Mouse (Mus musculus) CD4-positive, CD25-positive, alpha-beta regulatory T cell, adult 2 months (primary cell): ENCODE measurements around the gene Bcam.
"Not testable (repeated sequence)": the region's sequence is repeated elsewhere in the genome, so short reads cannot be mapped to it uniquely, and the experiment has no call there.

Experiments used
- DNase-seq: peaks from one replicate; pipeline ENCODE4 v3.0.0-alpha.2; 2012; ENCODE audit warnings: low read depth, low spot score

The Bcam gene

DNA sequence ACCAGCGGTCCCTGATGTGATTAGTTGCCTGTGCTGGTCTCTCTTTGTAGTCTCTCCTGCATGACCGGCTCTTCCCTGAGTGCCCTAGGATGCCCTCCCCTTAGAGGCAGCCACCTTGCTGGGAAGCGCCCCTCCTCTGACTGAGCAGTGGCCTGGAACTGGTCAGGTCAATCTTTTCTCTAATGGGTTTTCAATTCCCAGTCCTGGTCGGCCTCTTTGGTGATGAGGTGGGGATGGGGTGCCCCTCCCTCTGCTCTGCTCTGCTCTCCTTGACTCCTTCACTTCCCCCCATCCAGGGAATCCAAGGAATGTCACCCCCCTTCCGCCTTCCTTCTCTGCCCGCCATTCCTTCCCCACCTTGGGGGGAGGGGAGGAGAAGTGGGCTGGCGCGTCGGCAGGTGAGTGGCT is at the start of gene Bcam:
Gene Bcam (minus strand): TSS at position 33 of the 408 bp plus-strand sequence.
- DNase-seq: no peak

DNA sequence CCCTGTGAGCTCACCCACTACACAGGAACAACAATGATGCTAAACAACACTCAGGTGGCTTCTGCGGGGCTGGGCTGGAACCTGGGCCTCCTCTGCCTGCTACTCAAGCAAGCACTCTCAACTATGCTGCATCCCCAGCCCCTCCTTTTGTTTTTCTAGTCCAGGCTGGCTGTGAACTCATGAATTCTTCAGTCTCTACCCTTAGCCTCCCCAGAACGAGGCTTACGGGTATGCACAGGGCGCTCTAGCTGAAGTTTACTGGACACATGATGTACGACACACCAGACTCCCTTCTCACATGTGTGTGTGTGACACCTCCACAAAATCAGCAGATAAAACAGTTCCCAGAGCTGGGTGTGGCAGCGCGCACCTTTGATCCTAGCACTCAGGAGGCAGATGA is 48.1 kb upstream of the Bcam start:
- DNase-seq: peak; percentile 39

DNA sequence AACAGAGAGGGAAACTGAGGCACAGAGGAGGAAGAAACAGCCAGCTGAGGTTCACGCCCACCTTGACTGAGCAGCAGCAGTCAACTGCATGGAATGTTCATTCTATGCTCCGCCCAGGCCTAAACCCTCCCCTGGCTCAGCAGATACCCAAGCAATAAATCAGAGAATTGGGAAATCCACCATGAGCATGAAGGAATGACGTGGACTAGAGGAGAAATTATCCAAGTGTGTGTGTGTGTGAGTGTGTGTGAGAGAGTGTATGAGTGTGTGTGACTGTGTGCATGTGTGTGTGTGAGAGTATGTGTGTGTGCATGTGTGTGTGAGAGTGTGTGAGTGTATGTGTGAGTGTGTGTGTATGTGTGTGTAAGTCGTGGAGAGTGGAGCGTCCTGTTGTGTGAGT is 47.6 kb upstream of the Bcam start:
- DNase-seq: no peak

DNA sequence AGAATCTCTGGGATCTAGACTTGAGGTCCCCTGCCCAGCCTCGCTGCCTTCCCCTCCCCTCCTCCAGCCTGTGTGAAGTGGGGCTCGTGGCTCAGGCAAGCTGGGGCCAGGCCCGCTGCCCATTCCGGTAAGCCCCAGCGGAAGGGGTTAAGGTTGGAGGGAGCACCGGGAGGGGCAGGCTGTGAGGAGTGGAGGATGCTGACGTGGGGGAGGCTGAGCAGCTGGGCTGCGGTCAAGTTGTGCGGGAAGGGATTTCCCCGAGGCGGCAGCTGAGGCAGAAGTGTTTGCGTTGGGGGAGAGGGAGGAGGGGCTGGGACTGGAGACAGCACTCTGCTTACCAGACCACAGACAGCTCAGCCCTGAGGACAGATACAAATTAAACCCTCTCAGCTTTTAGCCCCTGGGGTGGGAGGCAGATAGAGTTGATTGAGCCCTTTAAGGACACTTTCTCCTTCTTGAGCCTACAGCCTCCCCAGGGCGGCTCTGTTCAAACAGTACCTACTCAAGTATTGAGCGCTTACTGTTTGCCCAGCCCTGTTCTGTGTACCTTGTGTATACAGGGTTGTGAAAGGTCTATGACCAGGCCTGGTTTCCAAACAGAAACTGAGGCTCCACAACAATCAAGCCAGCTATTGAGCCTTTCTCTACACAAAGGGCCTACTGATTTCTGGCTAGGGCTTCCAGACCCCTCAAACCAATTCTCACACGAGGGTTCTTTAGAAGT is 46.7 kb upstream of the Bcam start:
- DNase-seq: peak; percentile 94

DNA sequence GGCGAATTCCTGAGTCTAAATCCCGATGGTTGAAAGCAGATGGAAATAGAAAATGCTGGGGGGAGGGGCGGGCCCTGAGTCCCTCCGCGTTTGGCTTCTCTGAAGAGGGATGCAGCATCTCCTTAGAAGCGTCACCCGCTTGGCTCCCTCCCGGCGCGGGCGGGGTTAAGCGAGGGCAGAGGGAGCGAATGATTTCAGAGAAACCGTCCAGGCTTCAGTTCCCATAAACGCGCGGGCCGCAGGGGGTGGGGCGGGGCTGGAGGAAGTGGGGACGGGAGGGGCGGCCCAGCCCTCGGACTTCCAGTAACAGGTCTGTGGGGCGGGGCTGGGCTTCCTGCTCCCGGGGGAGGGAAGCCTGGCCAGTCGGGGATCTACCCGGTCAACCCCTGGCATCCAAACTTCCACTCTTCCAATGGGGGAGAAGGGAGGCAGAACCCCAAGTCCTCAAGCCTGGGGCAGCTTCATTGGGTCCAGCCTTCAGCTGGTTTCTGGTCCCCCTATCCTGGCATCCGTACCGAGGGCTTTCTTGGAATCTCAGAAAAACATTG is 45.5 kb upstream of the Bcam start:
- peak; percentile 75 for DNase-seq

DNA sequence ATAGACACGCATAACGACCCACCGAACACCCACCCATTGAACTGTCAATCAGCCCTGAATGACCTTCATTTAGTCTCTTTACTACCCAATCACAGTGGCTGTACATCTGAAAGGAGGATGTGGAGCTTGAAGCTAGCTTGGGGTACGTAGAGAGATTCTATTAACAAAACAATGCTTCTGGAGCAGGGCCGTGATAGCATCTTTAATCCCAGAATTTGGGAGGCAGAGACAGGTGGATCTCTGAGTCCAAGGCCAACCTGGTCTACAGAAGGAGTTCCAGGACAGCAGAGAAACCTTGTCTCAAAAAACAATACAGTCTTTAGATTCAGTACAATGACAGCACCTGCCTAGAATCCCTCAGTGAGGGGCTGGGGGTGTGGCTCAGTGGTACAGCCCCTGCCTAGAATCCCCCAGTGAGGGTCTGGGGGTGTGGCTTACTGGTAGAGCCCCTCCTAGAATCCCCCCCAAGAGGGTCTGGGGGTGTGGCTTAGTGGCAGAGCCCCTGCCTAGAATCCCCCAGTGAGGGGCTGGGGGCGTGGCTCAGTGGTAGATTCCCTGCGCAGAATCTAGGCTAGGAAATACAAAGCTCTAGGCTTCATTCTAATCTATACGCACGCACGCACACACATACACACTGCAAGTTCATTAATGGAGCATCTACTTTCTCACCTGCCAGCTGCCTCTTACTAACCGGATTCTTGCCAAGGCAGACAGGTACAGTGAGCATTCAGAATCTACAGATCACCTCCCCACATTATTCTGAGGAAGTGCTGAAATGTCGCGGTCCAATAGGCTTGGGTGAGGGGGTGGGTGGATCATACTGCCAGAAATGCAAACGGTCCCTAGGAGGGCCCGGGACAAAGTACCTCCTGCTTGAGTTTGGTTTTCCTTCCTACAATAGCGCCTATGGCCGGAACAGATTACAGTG is 44.7 kb upstream of the Bcam start:
- peak; percentile 60 for DNase-seq

DNA sequence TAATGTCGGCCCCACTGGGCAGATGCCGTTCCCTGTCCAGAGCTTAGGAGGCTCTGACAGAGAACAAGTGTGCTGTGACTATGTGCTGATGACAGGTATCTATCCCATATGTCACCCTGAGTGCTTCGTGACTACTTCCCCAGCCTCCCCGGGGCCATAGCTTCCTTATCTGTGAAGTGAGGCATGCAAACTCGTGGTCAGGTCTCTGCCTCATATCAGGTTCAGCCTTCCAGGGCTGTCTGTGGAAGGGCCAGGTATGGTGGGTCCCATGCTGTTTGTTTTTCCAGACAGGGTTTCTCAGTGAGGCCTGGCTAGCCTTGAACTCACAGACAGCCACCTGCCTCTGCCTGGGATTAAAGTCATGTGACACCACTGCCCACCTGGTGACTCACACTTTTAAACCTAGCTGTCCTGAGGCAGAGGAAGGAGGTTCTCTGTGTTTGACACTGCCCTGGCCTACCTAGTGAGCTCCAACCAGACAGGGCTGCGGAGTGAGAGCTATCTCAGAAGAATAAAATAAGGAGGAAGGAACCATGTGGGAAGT is 42.8 kb upstream of the Bcam start:
- no peak for DNase-seq

DNA sequence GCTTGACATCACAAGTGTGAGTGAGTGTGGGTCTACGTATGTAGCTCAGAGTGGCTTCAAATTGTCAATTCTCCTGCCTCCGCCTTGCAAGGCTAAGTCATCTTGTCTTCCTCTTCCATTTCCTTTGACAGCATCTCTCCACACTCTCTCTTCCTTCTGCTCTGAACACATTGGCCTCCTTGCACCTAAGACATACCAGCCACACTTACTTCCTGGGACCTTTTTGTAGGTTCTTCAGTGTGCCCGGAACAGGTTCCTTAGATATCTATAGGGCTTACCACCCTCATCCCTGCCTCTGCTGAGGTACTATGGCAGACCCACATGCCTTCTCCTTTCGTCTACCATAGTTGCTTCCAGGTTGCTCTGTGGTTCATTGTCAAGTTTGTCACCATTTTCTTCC is 42.3 kb upstream of the Bcam start:
- no peak for DNase-seq

DNA sequence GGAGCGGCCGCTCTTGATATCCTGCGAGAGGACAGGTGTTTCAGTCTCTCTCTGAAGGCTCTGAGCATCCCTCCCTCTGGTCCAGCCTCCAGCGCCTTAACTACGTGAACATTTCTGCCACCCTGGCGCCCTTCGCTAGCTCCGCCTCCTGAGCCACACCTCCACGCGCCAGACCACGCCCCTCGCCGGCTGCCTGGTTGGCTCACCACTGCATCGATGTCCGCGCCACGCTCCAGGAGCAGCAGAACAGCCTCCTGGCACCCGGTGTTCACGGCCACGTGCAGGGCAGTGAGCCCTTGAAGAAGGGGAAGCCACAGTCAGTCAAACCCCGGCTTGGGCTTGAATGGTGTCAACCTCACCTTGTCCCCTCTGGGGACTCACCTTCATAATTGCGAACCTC is 40.3 kb upstream of the Bcam start:
- no peak for DNase-seq

DNA sequence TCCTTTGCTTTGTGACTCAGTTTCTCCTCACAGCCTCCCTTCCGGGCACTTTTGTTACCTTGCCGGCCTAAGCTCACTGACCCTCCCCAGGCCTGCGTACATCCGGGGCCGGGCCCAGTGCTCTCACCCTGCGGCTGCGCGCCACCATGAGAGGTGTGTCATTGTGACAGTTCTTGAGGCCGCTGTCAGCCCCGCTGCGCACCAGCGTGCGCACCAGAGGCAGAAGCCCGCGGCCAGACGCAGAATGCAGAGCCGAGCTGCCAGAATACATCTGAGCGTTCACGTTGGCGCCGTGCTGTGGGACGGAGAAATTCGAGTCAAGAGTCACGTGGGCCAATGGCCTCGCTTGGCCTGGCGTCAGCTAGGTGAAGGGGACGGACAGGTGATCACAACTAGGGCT is 38.6 kb upstream of the Bcam start:
- no peak for DNase-seq

DNA sequence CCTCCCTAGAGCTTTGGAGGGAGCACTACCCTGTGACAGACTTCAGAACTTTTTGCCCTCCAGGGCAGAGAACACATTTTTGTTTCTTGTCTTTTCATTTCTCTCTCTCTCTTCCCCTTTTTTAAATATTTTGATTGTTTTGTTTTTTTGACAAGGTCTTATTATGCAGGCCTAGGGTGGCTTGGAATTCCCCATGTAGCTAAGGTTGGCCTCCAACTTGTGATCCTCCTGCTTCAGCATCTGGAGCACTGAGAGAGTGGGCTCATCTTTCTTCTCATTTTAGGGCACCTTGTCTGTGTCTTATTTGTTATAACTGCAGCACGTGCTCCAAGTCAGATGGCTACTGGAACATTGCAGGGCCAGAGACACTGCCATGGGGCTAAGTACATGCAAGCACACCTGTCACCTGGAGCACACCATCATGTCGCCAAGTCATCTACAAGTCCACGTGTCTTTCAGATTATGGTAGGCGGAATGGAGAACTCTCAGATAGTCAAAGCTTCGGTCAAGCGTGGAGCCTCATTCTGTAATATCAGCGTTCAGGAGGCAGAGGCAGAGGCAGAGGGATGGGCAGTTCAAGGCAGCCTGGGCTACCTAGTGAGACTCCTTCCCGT is 35.6 kb upstream of the Bcam start:
- no peak for DNase-seq

DNA sequence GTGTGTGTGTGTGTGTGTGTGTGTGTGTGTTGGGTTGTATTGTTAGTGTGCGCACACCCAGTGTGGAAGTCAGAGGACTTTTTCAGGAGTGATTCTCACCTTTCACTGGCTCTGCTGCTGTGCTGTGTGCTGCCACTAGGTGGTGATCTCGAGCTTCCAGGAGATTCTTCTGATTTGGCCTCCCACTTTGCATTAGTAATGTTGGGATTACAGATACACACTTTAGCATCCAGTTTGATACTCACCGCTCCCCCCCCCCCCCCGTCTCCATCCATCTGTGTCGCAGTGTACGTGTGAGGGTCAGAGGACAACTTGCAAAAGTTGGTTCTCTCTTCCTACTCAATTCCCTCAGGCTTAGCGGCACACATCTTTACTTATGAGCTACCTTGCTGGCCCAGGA is 32.2 kb upstream of the Bcam start:
- peak; percentile 86 for DNase-seq

DNA sequence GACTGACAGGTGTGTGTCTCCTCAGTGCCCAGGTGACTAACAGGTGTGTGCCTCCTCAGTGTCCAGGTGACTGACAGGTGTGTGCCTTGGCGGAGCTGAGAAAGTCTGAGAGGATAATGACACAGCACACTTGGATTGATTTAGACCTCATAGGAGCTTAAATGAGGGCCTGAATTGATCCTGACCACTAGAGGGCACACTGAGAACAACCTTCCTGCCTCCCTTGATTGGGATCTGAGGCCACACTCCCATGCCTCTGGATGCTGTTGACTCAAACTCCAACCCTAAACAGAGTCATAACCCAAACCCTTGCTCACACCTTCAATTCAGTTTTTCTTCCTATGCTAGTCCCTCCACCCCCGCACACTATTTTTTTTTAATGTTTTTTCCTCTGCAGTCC is 29.9 kb upstream of the Bcam start:
- DNase-seq: peak; percentile 77

DNA sequence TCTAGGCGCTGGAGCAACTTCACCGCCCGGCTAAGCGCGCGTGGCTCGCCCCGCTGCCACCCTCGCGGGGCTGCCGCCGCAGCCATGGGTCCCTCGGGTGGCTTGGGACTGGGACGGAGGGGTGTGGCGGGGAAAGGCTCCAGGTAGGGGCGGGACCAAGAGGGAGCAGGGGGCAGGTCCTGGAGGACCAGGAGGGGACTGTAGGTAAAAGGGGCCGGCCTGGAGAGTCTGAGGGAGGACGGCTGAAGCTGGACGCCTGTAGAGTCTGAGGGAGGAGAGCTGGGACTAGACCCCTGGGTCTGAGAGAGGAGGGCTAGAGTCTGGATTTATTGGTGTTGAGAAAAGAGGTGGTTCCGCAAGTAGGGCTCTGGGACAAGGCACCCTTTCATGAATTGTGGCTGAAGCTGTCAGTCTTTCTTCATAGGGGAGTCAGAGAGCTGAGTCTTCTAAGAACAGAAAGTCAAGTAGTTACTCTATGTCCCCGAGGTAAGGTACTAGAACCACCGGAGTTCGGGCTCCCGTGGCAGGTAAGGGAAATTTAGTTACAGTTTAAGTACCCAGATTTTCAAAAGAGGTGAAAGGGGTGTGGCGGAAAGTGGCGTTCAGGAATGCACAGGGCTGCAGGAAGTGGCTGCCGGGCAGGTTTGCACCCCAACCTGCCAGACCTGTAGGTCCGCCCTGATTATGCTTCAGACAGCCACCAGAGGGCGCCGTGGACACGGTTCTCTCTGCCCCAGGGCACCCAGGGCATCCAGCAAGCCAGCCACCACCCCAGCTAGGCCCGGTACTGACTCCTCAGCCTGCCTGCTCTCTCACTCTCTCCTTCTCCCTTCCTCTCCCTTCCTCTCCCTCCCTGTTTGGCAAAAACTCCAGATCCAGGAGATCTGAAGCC is 26.1 kb upstream of the Bcam start, which contains the start of gene Cblc:
Gene Cblc (minus strand): TSS at position 113 of the 892 bp plus-strand sequence.
- peak; percentile 94 for DNase-seq

DNA sequence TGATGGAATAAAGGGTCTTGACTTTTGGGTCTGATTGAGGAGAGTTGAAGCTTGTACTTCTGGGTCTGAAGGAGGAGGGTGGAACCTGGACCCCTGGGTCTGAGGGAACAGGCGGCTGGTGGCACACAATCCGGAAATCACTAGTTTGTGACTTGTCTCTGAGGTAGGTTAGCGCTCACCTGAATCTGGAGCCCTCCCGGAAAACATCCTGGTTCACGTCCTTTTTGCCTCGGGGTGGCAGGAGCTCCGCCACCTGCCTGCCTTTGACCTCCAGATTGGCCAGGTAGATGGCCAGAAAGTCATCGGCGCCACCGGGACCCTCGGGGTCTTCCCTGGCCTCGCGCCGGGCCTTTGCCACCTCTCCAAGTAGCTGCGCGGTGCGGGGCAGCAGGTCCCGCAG is 25.4 kb upstream of the Bcam start:
- no peak for DNase-seq

DNA sequence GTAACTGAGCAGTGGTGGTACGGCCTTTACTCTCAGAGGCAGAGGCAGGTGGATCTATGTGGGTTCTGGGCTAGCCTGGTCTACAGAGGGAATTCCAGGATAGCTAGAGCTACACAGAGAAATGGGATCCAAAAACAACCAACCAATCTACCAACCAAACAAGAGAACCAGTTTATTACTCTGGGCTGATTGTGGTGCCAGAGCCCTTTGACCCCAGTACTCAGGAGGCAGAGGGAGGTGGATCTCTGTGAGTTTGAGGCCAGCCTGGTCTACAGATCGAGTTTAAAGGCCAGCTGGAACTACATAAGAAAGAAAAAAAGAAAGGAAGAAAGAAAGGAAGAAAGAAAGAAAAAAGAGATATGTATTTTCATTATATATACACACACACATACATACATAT is 24.4 kb upstream of the Bcam start:
- no peak for DNase-seq

DNA sequence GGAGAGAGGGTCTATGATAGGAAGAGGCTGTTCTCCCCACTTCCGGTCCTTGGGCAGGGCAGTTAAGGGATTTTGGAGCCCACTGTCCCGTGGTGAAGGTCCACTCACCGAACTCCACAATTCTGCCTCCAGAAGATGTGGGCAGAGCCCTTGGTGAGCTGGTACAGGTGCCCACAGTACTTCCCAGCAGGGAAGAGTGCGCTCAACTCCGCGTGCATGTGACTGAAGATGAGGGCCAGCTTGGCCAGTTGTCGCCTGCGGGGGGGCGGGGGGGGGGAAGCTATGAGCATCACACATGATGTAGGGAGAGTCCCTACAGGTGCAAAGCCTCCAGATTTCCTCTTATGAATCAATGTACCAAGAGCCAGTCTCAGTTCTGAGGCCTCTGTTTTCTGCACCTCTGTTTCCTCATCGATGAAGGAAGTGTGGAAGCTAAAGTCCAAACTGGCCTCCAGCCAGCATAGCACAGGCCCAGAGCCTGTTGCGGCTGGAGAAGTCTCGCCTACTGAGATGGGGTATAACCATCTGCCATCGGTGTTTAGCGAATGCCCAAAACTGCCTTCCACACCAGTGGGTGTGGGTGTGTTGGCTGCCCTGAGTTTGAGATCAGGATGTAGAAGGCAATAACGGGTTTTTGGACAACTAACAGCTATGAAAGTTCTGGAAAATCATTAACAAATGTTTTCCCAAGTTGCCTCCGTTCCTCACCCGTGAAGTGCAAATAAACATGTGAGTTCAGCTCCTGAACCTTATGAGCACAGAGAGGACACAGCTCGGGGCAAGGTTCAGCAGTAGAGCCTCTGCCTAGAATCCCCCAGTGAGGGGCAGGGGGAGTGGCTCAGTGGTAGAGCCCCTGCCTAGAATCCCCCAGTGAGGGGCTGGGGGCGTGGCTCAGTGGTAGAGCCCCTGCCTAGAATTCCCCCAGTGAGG is 22.1 kb upstream of the Bcam start:
- DNase-seq: no peak

DNA sequence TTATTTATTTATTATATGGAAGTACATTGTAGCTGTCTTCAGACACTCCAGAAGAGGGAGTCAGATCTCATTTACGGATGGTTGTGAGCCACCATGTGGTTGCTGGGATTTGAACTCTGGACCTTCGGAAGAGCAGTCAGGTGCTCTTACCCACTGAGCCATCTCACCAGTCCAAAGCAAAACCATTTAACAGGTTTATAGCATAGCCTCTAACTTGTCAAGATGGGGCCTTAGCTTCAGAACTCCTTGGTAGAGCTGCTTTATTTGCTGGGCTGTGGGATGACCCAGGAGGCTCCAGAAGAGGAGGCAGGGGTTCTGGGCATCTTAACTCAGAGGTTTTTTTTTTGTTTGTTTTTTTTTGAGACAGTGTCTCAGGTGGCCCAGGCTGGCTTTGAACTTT is 20.7 kb upstream of the Bcam start:
- DNase-seq: not testable (repeated sequence)

DNA sequence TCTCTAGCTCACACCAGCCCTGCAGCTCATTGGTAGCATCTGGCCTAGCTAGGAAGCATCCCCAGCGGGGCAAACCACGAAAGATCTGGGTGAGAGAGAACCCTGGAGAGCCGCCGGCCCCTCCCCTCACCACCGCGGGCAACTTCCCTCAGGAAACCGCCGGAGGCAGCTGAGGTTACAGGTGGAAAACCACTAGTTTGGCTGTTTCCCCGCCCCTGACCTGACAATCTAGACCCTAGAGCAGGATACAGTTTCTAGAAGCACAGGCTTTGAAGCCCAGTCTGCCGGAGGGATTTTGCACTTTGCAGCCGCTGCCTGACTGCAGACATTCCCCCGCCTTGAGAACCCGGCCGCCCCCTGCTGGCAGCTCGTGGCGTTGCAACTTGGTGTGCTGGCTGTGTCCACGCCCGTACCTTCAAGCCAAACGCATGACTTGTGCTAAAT is 19.1 kb upstream of the Bcam start:
- DNase-seq: peak; percentile 94
